Mouse (Mus musculus): ENCODE data around the gene F2rl3. TPM values are rescaled to one million over a fixed set of nuclear protein-coding genes. Genes with fewer than 3 reads are reported as not detected.

F2rl3 gene
- total RNA-seq, 2 experiments from 2014 or later: 2.6 to 2.9 TPM

GRCm38 (mm10) chr8:72760216-72760615 is 1.5 kb upstream of the F2rl3 start:
- ATAC-seq (replicated peaks; ENCODE audit: poor library complexity, severe bottlenecking): no peak

- peak; percentile 59 for ATAC-seq (replicated peaks; ENCODE audit: poor library complexity, severe bottlenecking)
These were observed 626 bp downstream of the F2rl3 start for GRCm38 (mm10) chr8:72762306-72762705.

- ATAC-seq (replicated peaks; ENCODE audit: poor library complexity, severe bottlenecking): no peak
These were observed 4.0 kb downstream of the F2rl3 start for GRCm38 (mm10) chr8:72765696-72766095.

GRCm38 (mm10) chr8:72766777-72767176 is 5.1 kb downstream of the F2rl3 start:
- no peak for ATAC-seq (replicated peaks; ENCODE audit: poor library complexity, severe bottlenecking)

- no peak for ATAC-seq (replicated peaks; ENCODE audit: poor library complexity, severe bottlenecking)
These were observed 16.1 kb downstream of the F2rl3 start for GRCm38 (mm10) chr8:72777797-72778196.

GRCm38 (mm10) chr8:72780644-72781043 is 19.0 kb downstream of the F2rl3 start:
- no peak for ATAC-seq (replicated peaks; ENCODE audit: poor library complexity, severe bottlenecking)

GRCm38 (mm10) chr8:72801583-72801982 is 39.9 kb downstream of the F2rl3 start:
- no peak for ATAC-seq (replicated peaks; ENCODE audit: poor library complexity, severe bottlenecking)

- no peak for ATAC-seq (replicated peaks; ENCODE audit: poor library complexity, severe bottlenecking)
These were observed 51.0 kb downstream of the F2rl3 start for GRCm38 (mm10) chr8:72812690-72813089.

Other genes with a start within 250 kb of the F2rl3 start
- 10.9 and 16.1 TPM in 2 replicates for gene Med26, start 213.6 kb upstream of the F2rl3 start, total RNA-seq (2014; fragmentation: Nextera tagmentation)
- gene Med26, start 213.6 kb upstream of the F2rl3 start, total RNA-seq (2017): 6.2 and 6.9 TPM in 2 replicates
- gene Smim7, start 190.8 kb upstream of the F2rl3 start, total RNA-seq (2014; fragmentation: Nextera tagmentation): 34.6 and 41.1 TPM in 2 replicates
- gene Smim7, start 190.8 kb upstream of the F2rl3 start, total RNA-seq (2017): 30.0 and 46.5 TPM in 2 replicates
- 1.7 and 2.0 TPM in 2 replicates for gene Tmem38a, start 189.8 kb upstream of the F2rl3 start, total RNA-seq (2014; fragmentation: Nextera tagmentation)
- gene Tmem38a, start 189.8 kb upstream of the F2rl3 start, total RNA-seq (2017): 0.09 and 0.21 TPM in 2 replicates
- gene Nwd1, start 115.2 kb upstream of the F2rl3 start, total RNA-seq (2014; fragmentation: Nextera tagmentation): 7.5 and 8.4 TPM in 2 replicates
- 3.8 and 4.7 TPM in 2 replicates for gene Nwd1, start 115.2 kb upstream of the F2rl3 start, total RNA-seq (2017)
- 96.1 and 104 TPM in 2 replicates for gene Sin3b, start 38.6 kb upstream of the F2rl3 start, total RNA-seq (2014; fragmentation: Nextera tagmentation)
- gene Sin3b, start 38.6 kb upstream of the F2rl3 start, total RNA-seq (2017): 77.1 and 85.0 TPM in 2 replicates